Mouse (Mus musculus): ENCODE data around the gene Tbc1d14.
A peak's percentile ranks its signal among the peaks of the same experiment; 100 is the strongest.

Gene Tbc1d14

GRCm38 (mm10) chr5:36576457-36576856 lies 16.6 kb downstream of the Tbc1d14 start:
- DNase-seq (ENCODE audit: low read depth): no peak

GRCm38 (mm10) chr5:36575745-36576144 lies 17.3 kb downstream of the Tbc1d14 start:
- DNase-seq (ENCODE audit: low read depth): no peak

GRCm38 (mm10) chr5:36575227-36575626 lies 17.8 kb downstream of the Tbc1d14 start:
- DNase-seq (ENCODE audit: low read depth): no peak

GRCm38 (mm10) chr5:36574147-36574870 lies 18.8 kb downstream of the Tbc1d14 start:
- peak; percentile 70 for DNase-seq (ENCODE audit: low read depth)

- no peak for DNase-seq (ENCODE audit: low read depth)
Observed at GRCm38 (mm10) chr5:36573354-36573753, 19.7 kb downstream of the Tbc1d14 start.

- DNase-seq (ENCODE audit: low read depth): no peak
Observed at GRCm38 (mm10) chr5:36571371-36571770, 21.7 kb downstream of the Tbc1d14 start.

- DNase-seq (ENCODE audit: low read depth): no peak
Observed at GRCm38 (mm10) chr5:36570546-36571245, 22.4 kb downstream of the Tbc1d14 start.

- DNase-seq (ENCODE audit: low read depth): no peak
Observed at GRCm38 (mm10) chr5:36570098-36570497, 23.0 kb downstream of the Tbc1d14 start.

GRCm38 (mm10) chr5:36568118-36568517 lies 25.0 kb downstream of the Tbc1d14 start:
- no peak for DNase-seq (ENCODE audit: low read depth)

- no peak for DNase-seq (ENCODE audit: low read depth)
Observed at GRCm38 (mm10) chr5:36567627-36568026, 25.4 kb downstream of the Tbc1d14 start.

- DNase-seq (ENCODE audit: low read depth): peak; percentile 64
Observed at GRCm38 (mm10) chr5:36564530-36564929, 28.5 kb downstream of the Tbc1d14 start.

GRCm38 (mm10) chr5:36563741-36564140 lies 29.3 kb downstream of the Tbc1d14 start:
- DNase-seq (ENCODE audit: low read depth): no peak

- peak; percentile 72 for DNase-seq (ENCODE audit: low read depth)
Observed at GRCm38 (mm10) chr5:36562791-36563445, 30.2 kb downstream of the Tbc1d14 start.

GRCm38 (mm10) chr5:36561509-36561908 lies 31.6 kb downstream of the Tbc1d14 start:
- no peak for DNase-seq (ENCODE audit: low read depth)

- DNase-seq (ENCODE audit: low read depth): no peak
Observed at GRCm38 (mm10) chr5:36560490-36560889, 32.6 kb downstream of the Tbc1d14 start.

GRCm38 (mm10) chr5:36559510-36560235 lies 33.4 kb downstream of the Tbc1d14 start:
- DNase-seq (ENCODE audit: low read depth): no peak

- DNase-seq (ENCODE audit: low read depth): no peak
Observed at GRCm38 (mm10) chr5:36559106-36559505, 34.0 kb downstream of the Tbc1d14 start.

- no peak for DNase-seq (ENCODE audit: low read depth)
Observed at GRCm38 (mm10) chr5:36558526-36558925, 34.5 kb downstream of the Tbc1d14 start.

GRCm38 (mm10) chr5:36557584-36558308 lies 35.3 kb downstream of the Tbc1d14 start:
- peak; percentile 76 for DNase-seq (ENCODE audit: low read depth)

- no peak for DNase-seq (ENCODE audit: low read depth)
Observed at GRCm38 (mm10) chr5:36556906-36557305, 36.2 kb downstream of the Tbc1d14 start.

GRCm38 (mm10) chr5:36556289-36556688 lies 36.8 kb downstream of the Tbc1d14 start:
- no peak for DNase-seq (ENCODE audit: low read depth)

GRCm38 (mm10) chr5:36554496-36554895 lies 38.6 kb downstream of the Tbc1d14 start:
- DNase-seq (ENCODE audit: low read depth): no peak

Data from 416B (cell line).